In the genomic region with DNA sequence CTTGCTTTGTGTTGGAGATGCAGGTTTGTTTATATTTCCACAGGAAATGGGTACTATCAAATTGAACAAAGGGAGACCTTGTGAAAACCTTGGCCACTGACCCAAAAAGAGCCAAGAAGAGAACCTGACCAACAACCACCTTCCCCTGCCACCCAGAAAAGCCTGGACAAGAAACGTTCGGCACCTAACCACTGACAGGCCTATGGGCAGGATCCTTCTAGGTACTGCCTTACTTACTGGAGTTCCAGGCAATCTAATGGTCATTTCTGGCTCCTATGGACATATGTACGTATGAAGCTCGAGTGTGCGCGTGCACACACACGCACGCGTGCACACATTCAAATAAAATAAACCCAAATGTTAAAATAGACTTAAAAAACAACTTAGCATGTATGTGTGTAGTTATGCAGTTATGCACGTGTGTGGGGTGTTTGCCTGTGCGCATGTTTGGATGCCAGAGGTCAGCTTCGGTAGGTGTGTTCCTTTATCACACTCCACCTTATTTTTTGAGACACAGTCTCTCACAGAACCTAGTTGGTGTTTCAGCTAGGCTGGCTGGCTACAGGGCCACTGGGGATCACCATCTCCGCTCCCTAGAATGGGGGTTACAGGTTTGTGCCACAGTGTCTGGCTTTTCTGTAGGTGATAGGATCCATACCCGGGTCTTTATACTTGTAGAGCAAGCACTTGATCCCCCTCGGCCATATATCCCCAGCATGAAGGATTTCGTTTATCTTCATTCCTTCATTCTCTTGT, we compare ENCODE assay signal across 28 mouse cellular contexts. TPM values are rescaled to one million over a fixed set of nuclear protein-coding genes. Genes with fewer than 3 reads are reported as not detected.
DNase-seq lines count a peak whose midpoint lies in the region; TF ChIP-seq lines count a peak whose summit lies in the region.
"Had no signal": no experiment of that assay in that cellular context is flagged by ENCODE, and none has a peak within 500 bp of the region (broad histone marks: within the 10 kb centered on the region; RNA-seq: fewer than 3 reads in every experiment).

No protein-coding gene starts in this region.

- no peak for TF ChIP-seq POLR2A in thymus, adult 2 months (IDR thresholded peaks at IDR 0.05; ENCODE audit: control insufficient read depth, extremely low read depth, insufficient read depth, low read length, poor library complexity)

- H3K36me3 ChIP-seq in heart, embryonic 10.5 days, result no peaks in the 10 kb centered on the region
- no peaks in the 10 kb centered on the region for H3K36me3 ChIP-seq in thymus, adult 2 months (ENCODE audit: control insufficient read depth, insufficient read depth, low read length)

- no peaks in the 10 kb centered on the region for H3K4me1 ChIP-seq in heart, embryonic 10.5 days
- no peaks in the 10 kb centered on the region for H3K4me1 ChIP-seq in thymus, adult 2 months (replicated peaks; ENCODE audit: control insufficient read depth, insufficient read depth, low read length)

- no peak overlapping the region for H3K27ac ChIP-seq in heart, embryonic 10.5 days
- H3K27ac ChIP-seq in thymus, adult 2 months (ENCODE audit: control insufficient read depth, insufficient read depth, low read length), result no peak overlapping the region

- no peaks in the 10 kb centered on the region for H3K9me3 ChIP-seq in heart, embryonic 10.5 days
- H3K9me3 ChIP-seq: G1E had no signal

- peak; percentile 70 for DNase-seq in heart, adult 11 months
- DNase-seq in heart, postnatal 10 days, result no peak
- DNase-seq in heart, embryonic 10.5 days (ENCODE audit: low spot score), result peak; percentile 67
- DNase-seq in heart, postnatal 25 days (ENCODE audit: low spot score), result no peak
- peak; percentile 25 for DNase-seq in R1 (ENCODE audit: low read depth, low spot score)
- DNase-seq in thymus, adult 2 months, result no peak
- DNase-seq: adrenal gland, adult 2 months; adrenal gland, adult 8-10 months; adrenal gland, postnatal 10 days; adrenal gland, postnatal 14 days; adrenal gland, postnatal 25 days; adrenal gland, postnatal 36 days; B cell, adult 2 months; cerebellum, adult 11 months; cerebellum, adult 11-12 months; cerebellum, adult 18-20 months; cerebellum, adult 2 months had no signal

- intact Hi-C loops in heart, postnatal 10 days (cut with DNase I), result no loop called here
- intact Hi-C loops in heart, postnatal 25 days (cut with DNase I), result no loop called here

- no peak overlapping the region for H3K4me3 ChIP-seq in heart, embryonic 10.5 days
- H3K4me3 ChIP-seq in thymus, adult 2 months (ENCODE audit: control insufficient read depth, insufficient read depth, low read length), result no peak overlapping the region

- no peak for TF ChIP-seq CTCF in thymus, adult 2 months (IDR thresholded peaks at IDR 0.05; ENCODE audit: borderline replicate concordance, control insufficient read depth, extremely low read depth, insufficient read depth, low read length, poor library complexity)

- no peaks in the 10 kb centered on the region for H3K27me3 ChIP-seq in heart, embryonic 10.5 days (ENCODE audit: insufficient read depth, poor library complexity, severe bottlenecking)
- no peaks in the 10 kb centered on the region for H3K27me3 ChIP-seq in thymus, adult 2 months (ENCODE audit: control insufficient read depth, insufficient read depth, low read length)
- H3K27me3 ChIP-seq: CH12.LX, Patski had no signal

- WGBS in heart, embryonic 10.5 days, result 90% methylated on average over 16 of the region's 16 CpGs
- WGBS in thymus, adult 2 months, result 96% methylated on average over 16 of the region's 16 CpGs

RNA-seq across cellular contexts. Expression of gene Gm30302, which starts 57.3 kb away (rescaled TPM):
- under 1 TPM; 0.43 to 0.89 TPM for total RNA-seq in heart, postnatal 10 days (2021)
- 0.10 TPM in 2 replicates for polyA plus RNA-seq in heart, embryonic 10.5 days (2016; fragmentation: Nextera tagmentation; extraction: Ambion mirVana)
- under 1 TPM; 0.11 to 0.16 TPM for total RNA-seq in heart, postnatal 25 days (2021)
- not detected in 2 replicates for polyA plus RNA-seq in thymus, adult 2 months (2012; rRNA removed)
- total RNA-seq: adrenal gland, adult 18-20 months; adrenal gland, adult 2 months; adrenal gland, adult 8-10 months; adrenal gland, postnatal 14 days; adrenal gland, postnatal 25 days; adrenal gland, postnatal 36 days; adrenal gland, postnatal 4 days; CH12.LX; ES-E14; MEL had no signal
- polyA plus RNA-seq: activated CD4-positive, CD25-positive, alpha-beta regulatory T cell, adult 4 months; adrenal gland, adult 2 months; brain, embryonic 14.5 days; C2C12; CD4-positive, CD25-positive, alpha-beta regulatory T cell, adult 4 months; cerebellum, adult 2 months; G1E; Patski had no signal

RNA-seq across cellular contexts. Expression of gene Iars, which starts 59.6 kb away (rescaled TPM):
- total RNA-seq in heart, postnatal 10 days (2021), result 10 to 100 TPM; 60.2 to 66.8 TPM
- polyA plus RNA-seq in heart, embryonic 10.5 days (2016; fragmentation: Nextera tagmentation; extraction: Ambion mirVana), result 83.5 and 89.3 TPM in 2 replicates
- 10 to 100 TPM; 62.4 to 62.6 TPM for total RNA-seq in heart, postnatal 25 days (2021)
- polyA plus RNA-seq in thymus, adult 2 months (2012; rRNA removed), result 23.0 and 25.4 TPM in 2 replicates

Comparison
In these comparisons a context has a peak if more than half of its experiments do, and no peak if none do; other contexts are left out.
1. DNase-seq: peak in heart, adult 11 months (single experiment), heart, embryonic 10.5 days (single experiment) and R1 (single experiment); none in heart, postnatal 10 days (0 of 2), heart, postnatal 25 days (single experiment) and thymus, adult 2 months (single experiment).